Mouse (Mus musculus) lung, embryonic 15.5 days (tissue): ENCODE data around the gene Irf9. TPM values are rescaled to one million over a fixed set of nuclear protein-coding genes. Genes with fewer than 3 reads are reported as not detected.
A peak's percentile ranks its signal among the peaks of the same experiment; 100 is the strongest.

Experiments
- ATAC-seq: fragments of 200-750 bp; cut with Nextera tagmentation; 2 replicates; pipeline ENCODE4 v1.8.0; 2017; ENCODE audit warnings: moderate number of reproducible peaks, borderline replicate concordance; ENCODE audit not compliant: low FRiP score, low TSS enrichment; ENCODE audit errors: extremely low read depth
- H3K27ac ChIP-seq: fragments of 300-500 bp; sonication (generic); 2 replicates; pipeline ENCODE4 v1.5.1; 2015; ENCODE audit warnings: moderate library complexity, mild to moderate bottlenecking, inconsistent platforms
- H3K27me3 ChIP-seq: fragments of 300-500 bp; sonication (generic); 2 replicates; pipeline ENCODE4 v1.6.1; 2015; ENCODE audit warnings: inconsistent platforms
- H3K36me3 ChIP-seq: fragments of 300-500 bp; sonication (generic); 2 replicates; pipeline ENCODE4 v1.6.1; 2015; ENCODE audit warnings: inconsistent platforms
- H3K4me1 ChIP-seq: fragments of 300-500 bp; sonication (generic); 2 replicates; pipeline ENCODE4 v1.6.1; 2015; ENCODE audit warnings: inconsistent platforms
- H3K4me2 ChIP-seq: fragments of 300-500 bp; sonication (generic); 2 replicates; pipeline ENCODE4 v1.6.1; 2015; ENCODE audit warnings: inconsistent platforms, mild to moderate bottlenecking, moderate library complexity
- H3K4me3 ChIP-seq: fragments of 300-500 bp; sonication (generic); 2 replicates; pipeline ENCODE4 v1.5.1; 2015; ENCODE audit warnings: mild to moderate bottlenecking, inconsistent platforms
- H3K9ac ChIP-seq: fragments of 300-500 bp; sonication (generic); 2 replicates; pipeline ENCODE4 v1.6.1; 2015; ENCODE audit warnings: inconsistent platforms
- H3K9me3 ChIP-seq: fragments of 300-500 bp; sonication (generic); 2 replicates; pipeline ENCODE4 v1.6.1; 2016; ENCODE audit warnings: inconsistent platforms
- WGBS: fragments of 180-500 bp; shearing (Covaris S2); methylation state at CpG from one replicate; pipeline ENCODE4 v1.1.7; 2015; 5-methylcytosine and 5-hydroxymethylcytosine counted together
- polyA plus RNA-seq: library from polyadenylated mRNA; unstranded; fragments of >200 nt; fragmentation: Nextera tagmentation; extraction: Ambion mirVana; gene quantifications from 2 replicates; pipeline ENCODE4 v1.2.1, GENCODE M21; 2015

Irf9 gene
- polyA plus RNA-seq, 1 experiment from 2014 or later = 14.4 TPM

DNA sequence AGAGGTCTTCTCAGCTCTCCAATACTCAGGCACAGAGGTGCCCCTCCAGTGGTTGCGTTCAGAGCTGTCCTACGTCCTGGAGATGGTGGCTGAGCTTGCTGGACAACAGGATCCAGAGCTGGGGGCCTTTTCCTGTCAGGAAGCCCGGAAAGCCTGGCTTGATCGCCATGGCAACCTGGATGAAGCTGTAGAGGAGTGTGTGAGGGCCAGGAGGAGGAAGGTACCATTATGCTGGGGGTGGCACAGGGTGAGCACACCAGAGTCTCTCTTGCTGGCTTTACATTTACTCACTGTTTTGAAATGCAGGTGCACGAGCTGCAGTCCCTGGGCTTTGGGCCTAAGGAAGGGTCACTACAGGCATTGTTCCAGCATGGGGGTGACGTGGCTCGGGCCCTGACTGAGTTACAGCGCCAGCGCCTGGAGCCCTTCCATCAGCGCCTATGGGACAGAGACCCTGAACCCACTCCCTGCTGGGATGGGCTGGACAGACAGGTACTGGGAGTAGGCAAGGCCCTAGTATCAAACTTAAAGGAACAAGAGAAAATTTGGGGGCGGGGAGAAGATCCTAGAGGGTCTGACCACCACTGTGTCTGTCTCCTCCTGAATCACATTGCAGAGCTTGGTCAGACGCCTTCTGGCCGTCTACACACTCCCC is 7.2 kb upstream of the Irf9 start:
- WGBS = 74% methylated on average over 13 of the region's 13 CpGs
- Histone ChIP-seq H3K4me2 (no peak overlapping the region), H3K4me3 (no peak overlapping the region), H3K9ac (no peak overlapping the region), H3K9me3 (no peaks in the 10 kb centered on the region), H3K27ac (no peak overlapping the region), H3K36me3 (peaks cover 60% of the 10 kb centered on the region), H3K27me3 (no peaks in the 10 kb centered on the region), H3K4me1 (peaks cover 17% of the 10 kb centered on the region)
- no peak for ATAC-seq

DNA sequence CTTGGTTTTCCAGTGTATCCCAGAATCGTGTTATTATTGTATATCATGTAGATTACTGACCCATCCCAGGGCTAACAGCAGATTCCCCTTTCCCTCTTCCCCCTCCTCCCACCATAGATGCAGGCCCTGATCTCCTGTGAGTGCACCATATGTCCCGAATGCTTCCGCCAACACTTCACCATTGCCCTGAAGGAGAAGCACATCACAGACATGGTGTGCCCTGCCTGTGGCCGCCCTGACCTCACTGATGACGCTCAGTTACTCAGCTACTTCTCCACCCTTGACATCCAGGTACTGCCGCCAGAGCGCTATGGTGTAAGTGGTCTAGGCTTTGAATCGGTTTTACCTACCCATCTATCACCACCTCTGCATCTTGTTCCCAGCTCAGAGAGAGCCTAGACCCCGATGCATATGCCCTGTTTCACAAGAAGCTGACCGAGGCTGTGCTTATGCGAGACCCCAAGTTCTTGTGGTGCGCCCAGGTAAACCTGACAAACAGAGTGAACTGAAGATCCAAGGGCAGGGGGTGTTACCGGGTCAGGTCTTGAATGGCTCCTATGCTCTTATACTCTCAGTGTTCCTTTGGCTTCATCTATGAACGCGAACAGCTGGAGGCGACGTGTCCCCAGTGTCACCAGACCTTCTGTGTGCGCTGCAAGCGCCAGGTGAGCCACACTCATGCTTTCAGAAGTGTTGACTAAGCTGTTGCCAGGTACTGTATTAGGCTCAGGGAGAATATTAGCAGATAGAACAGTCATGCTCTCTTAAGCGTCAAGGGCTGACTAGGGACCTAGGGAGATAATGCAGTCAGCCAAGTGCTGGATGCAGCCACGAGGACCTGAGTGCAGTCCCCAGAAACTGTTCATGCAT is 4.6 kb upstream of the Irf9 start:
- Histone ChIP-seq H3K27me3 (no peaks in the 10 kb centered on the region), H3K9me3 (no peaks in the 10 kb centered on the region), H3K4me2 (no peak overlapping the region), H3K27ac (no peak overlapping the region), H3K9ac (no peak overlapping the region), H3K4me1 (peaks cover 5% of the 10 kb centered on the region; the same call in 1 of the 2 replicates), H3K36me3 (peaks cover 80% of the 10 kb centered on the region), H3K4me3 (no peak overlapping the region)
- ATAC-seq = no peak
- 92% methylated on average over 21 of the region's 21 CpGs for WGBS

DNA sequence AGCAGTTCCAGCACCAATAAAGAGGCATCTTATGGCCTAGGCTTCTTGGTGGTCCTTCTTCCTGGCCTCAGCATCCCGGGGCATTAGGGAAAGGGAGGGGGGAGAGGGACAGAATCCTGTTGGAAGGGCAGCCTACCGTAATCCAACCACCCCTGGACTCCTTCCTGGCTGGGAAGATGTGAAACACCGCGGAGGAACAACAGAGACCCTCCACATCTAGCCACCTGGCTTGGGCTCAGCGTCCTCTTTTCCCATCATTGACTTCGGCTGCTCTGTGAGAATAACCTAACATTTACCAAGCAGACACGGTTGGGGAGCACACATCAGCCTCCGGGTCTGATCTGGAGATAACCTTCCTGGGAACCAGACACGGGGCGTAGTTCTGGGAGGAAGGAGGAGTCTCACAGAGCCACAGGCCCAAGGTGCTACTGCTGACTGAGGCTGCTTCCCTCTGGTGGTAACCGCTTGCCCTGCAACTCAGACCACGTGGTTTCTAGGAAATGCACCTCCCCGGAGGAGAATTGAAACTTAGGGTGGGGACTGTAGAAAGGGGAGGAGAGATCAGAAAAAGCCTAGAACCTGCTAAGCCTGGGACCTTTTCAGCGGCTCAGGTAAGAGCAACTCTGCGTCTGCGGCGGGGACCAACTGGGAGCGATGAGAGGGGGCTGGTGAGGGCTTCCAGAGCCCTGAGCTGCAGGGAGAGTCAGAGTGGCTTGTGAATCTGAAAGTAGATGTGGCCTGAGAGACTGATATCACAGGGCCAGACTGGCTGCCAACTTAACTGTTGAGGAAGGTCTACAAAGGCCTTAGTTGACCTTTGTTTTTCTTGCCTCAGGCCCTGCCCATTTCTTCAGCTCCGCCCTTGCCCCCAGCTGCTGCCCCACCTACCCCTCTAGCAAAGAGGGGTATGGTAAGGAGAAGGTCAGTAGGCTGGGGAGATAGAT is 534 bp downstream of the Irf9 start:
- WGBS = 10% methylated on average over 19 of the region's 19 CpGs
- peak overlapping the region; percentile 61 for H3K4me2 ChIP-seq
- H3K4me1 ChIP-seq = peaks cover 16% of the 10 kb centered on the region
- ATAC-seq = peak; percentile 89
- peaks cover 65% of the 10 kb centered on the region for H3K36me3 ChIP-seq
- peak overlapping the region; percentile 76 for H3K27ac ChIP-seq
- H3K4me3 ChIP-seq = peak overlapping the region; percentile 39
- H3K9me3 ChIP-seq = no peaks in the 10 kb centered on the region
- H3K27me3 ChIP-seq = no peaks in the 10 kb centered on the region
- peak overlapping the region; percentile 33; the same call in 1 of the 2 replicates for H3K9ac ChIP-seq

DNA sequence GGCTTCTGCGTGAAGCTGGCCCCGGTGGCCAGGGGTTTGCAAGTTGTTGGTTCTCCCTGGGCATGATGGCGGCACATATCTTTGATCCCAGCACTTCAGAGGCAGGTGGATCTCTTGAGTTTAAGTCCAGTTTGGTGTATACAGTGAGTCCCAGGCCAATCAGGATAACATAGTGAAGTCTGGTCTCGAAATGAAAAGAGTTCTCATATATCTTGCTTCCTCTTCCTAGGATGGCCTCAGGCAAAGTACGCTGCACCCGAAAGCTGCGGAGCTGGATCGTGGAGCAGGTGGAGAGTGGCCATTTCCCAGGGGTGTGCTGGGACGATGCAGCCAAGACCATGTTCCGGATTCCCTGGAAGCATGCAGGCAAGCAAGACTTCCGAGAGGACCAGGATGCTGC is 1.5 kb downstream of the Irf9 start:
- Histone ChIP-seq H3K4me2 (peak overlapping the region; percentile 61), H3K27ac (0 out of 2 replicates have a peak overlapping the region, but pooled peaks have one; percentile 76), H3K4me1 (peaks cover 16% of the 10 kb centered on the region), H3K9ac (peak overlapping the region; percentile 33; the same call in 1 of the 2 replicates), H3K36me3 (peaks cover 63% of the 10 kb centered on the region), H3K4me3 (peak overlapping the region; percentile 39), H3K27me3 (no peaks in the 10 kb centered on the region), H3K9me3 (no peaks in the 10 kb centered on the region)
- 92% methylated on average over 11 of the region's 11 CpGs for WGBS
- no peak for ATAC-seq

DNA sequence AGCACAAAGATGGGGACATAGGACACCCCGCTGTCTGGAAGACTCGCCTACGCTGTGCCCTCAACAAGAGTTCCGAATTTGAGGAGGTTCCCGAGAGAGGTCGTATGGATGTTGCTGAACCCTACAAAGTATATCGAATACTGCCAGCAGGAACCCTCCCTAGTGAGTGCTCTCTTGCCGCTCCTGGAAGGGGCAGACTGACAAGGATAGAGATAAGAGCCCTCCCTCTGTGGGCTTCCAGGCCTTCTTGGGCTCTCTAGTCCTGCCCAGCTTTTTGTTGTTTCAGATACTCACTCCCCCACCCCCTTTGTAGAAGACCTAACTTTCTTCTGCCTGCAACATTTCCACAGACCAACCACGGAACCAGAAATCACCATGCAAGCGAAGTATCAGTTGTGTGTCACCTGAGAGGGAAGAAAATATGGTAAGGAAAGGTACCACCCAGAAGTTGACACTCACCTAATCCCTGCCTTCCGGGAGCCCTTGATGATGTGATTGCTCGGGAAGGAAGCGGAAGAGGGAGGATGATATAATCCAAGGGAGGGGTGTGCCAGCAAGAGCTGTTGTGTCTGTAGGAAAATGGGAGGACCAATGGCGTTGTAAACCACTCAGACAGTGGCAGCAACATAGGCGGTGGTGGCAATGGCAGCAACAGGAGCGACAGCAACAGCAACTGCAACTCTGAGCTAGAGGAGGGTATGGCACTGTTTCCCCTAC is 2.5 kb downstream of the Irf9 start:
- peaks cover 53% of the 10 kb centered on the region for H3K36me3 ChIP-seq
- no peaks in the 10 kb centered on the region for H3K27me3 ChIP-seq
- H3K4me1 ChIP-seq = peaks cover 16% of the 10 kb centered on the region
- 88% methylated on average over 16 of the region's 16 CpGs for WGBS
- no peak overlapping the region for H3K27ac ChIP-seq
- no peak overlapping the region for H3K4me2 ChIP-seq
- H3K9me3 ChIP-seq = no peaks in the 10 kb centered on the region
- no peak for ATAC-seq
- no peak overlapping the region for H3K4me3 ChIP-seq
- no peak overlapping the region for H3K9ac ChIP-seq

DNA sequence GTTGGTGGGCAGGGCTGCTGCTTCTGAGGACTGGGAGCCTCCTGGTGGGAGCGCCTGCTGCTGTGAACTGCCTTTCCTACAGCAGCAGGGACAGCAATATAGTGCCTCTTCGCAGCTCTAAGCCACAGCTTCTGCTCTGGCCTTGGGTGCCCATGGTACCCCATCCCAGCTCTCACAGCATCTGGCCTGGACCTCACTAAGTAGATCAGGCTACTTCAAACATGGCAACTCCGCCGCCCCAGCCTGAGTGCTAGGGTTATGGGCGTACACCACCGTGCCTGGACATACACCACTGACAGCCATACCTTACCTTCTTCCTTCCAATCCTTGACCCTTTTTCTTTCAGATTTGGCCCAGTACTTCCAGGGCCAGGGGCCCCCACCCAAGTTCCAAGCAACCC is 5.0 kb downstream of the Irf9 start:
- H3K9ac ChIP-seq = no peak overlapping the region
- H3K9me3 ChIP-seq = no peaks in the 10 kb centered on the region
- H3K27ac ChIP-seq = no peak overlapping the region
- ATAC-seq = no peak
- WGBS = 85% methylated on average over 6 of the region's 6 CpGs
- no peak overlapping the region for H3K4me2 ChIP-seq
- H3K4me3 ChIP-seq = no peak overlapping the region
- peaks cover 15% of the 10 kb centered on the region for H3K4me1 ChIP-seq
- H3K27me3 ChIP-seq = no peaks in the 10 kb centered on the region
- H3K36me3 ChIP-seq = peaks cover 30% of the 10 kb centered on the region

DNA sequence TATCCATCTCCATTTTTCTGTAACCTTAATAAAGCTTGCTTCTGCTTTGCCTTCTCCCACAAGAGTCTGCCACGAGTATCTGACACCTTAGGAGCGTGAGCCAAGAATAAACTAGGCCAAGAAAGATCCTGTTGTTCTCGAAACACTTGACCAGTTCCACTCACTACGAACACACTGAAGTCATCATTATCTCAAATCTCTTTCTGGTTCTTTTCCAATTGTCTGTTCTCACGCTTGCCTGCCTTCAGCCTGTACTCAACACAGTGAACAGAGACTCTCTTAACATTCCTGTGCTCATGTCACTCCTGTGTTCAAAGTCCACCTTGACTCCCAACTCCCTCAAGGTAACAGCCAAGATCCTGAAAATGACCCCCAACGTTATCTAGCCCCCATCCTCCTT is 10.0 kb downstream of the Irf9 start:
- no peaks in the 10 kb centered on the region for H3K27me3 ChIP-seq
- 47% methylated on average over 6 of the region's 6 CpGs for WGBS
- H3K9ac ChIP-seq = no peak overlapping the region
- ATAC-seq = no peak
- H3K4me3 ChIP-seq = no peak overlapping the region
- H3K27ac ChIP-seq = no peak overlapping the region
- H3K4me2 ChIP-seq = no peak overlapping the region
- H3K36me3 ChIP-seq = peaks cover 14% of the 10 kb centered on the region
- H3K9me3 ChIP-seq = no peaks in the 10 kb centered on the region
- peaks cover 7% of the 10 kb centered on the region; the same call in 1 of the 2 replicates for H3K4me1 ChIP-seq

DNA sequence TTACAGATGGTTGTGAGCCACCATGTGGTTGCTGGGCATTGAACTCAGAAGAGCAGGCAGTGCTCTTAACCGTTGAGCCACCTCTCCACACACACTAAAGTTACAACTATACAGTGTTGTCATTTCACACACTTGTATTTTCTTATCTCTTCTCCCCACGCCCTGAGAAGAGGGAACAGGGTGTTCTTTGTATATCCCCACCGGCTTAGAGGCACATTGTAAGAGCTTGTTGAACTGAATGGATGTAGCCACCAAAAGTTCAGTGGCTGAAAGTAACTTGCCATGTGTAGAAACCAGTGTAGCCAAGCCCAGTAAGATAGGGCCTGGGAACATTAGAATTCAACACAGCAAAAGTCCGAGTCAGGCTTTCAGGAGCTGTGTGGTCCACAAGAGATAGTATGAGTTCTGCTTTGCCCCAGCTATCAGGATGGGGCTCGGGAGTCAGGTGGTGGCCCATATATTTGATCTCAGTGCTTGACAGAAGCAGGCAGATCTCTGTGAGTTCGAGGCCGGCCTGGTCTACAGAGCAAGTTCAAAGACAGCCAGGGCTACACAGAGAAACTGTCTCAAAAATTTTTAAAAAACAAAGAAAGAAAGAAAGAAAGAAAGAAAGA is 11.3 kb downstream of the Irf9 start:
- H3K27ac ChIP-seq = no peak overlapping the region
- 59% methylated on average over 7 of the region's 7 CpGs for WGBS
- H3K27me3 ChIP-seq = no peaks in the 10 kb centered on the region
- H3K4me3 ChIP-seq = no peak overlapping the region
- H3K4me1 ChIP-seq = peaks cover 7% of the 10 kb centered on the region; the same call in 1 of the 2 replicates
- peaks cover 2% of the 10 kb centered on the region for H3K36me3 ChIP-seq
- no peak overlapping the region for H3K9ac ChIP-seq
- no peak overlapping the region for H3K4me2 ChIP-seq
- no peak for ATAC-seq
- no peaks in the 10 kb centered on the region for H3K9me3 ChIP-seq

DNA sequence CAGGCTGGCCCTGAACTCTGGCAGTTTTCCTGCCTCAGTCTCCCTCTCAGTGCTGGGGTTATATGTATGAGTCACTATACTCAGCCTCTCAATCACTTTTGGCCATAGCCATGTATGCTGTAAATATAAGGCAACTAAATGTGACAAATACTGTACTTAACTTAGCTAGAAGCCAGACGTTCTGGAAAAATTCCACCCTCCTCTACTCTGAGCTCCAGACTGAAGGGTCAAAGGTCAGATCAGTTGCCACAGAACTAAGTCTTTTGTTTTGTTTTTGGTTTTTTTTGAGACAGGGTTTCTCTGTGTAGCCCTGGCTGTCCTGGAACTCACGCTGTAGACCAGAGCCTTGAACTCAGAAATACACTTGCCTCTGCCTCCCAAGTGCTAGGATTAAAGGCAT is 12.5 kb downstream of the Irf9 start:
- Histone ChIP-seq H3K9ac (no peak overlapping the region), H3K27me3 (no peaks in the 10 kb centered on the region), H3K4me3 (no peak overlapping the region), H3K9me3 (no peaks in the 10 kb centered on the region), H3K36me3 (no peaks in the 10 kb centered on the region), H3K4me1 (peaks cover 7% of the 10 kb centered on the region; the same call in 1 of the 2 replicates), H3K4me2 (no peak overlapping the region), H3K27ac (no peak overlapping the region)
- no peak for ATAC-seq
- 42% methylated on average over 2 of the region's 2 CpGs for WGBS

DNA sequence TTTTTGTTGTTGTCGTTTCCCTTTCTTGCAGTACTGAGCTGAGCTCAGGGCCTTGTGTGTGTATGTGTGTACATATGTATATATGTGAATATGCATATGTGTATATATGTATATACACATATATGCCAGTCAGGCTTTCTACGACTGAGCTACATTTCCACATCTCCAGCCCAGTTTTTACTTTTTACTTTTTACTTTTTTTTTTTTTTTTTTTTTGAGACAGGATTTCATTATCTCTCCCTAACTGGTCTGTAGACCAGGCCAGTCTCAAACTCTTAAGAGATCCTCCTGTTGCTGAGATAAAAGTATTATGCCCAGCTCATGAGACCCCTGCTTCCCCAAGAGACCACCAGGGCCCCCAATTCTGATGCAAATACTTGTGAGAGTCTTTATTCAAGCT is 13.5 kb downstream of the Irf9 start:
- ATAC-seq = no peak
- peaks cover 7% of the 10 kb centered on the region; the same call in 1 of the 2 replicates for H3K4me1 ChIP-seq
- 71% methylated on average over 2 of the region's 2 CpGs for WGBS
- no peaks in the 10 kb centered on the region for H3K36me3 ChIP-seq
- H3K4me3 ChIP-seq = no peak overlapping the region
- no peak overlapping the region for H3K4me2 ChIP-seq
- H3K9ac ChIP-seq = no peak overlapping the region
- H3K27me3 ChIP-seq = no peaks in the 10 kb centered on the region
- peak overlapping the region; percentile 60; the same call in 1 of the 2 replicates for H3K27ac ChIP-seq
- no peaks in the 10 kb centered on the region for H3K9me3 ChIP-seq
